Mouse (Mus musculus): ENCODE results near the gene Fam98c. TPM values are rescaled to one million over a fixed set of nuclear protein-coding genes. Genes with fewer than 3 reads are reported as not detected.

Gene Fam98c
- total RNA-seq (2023): 34.2 TPM

DNA sequence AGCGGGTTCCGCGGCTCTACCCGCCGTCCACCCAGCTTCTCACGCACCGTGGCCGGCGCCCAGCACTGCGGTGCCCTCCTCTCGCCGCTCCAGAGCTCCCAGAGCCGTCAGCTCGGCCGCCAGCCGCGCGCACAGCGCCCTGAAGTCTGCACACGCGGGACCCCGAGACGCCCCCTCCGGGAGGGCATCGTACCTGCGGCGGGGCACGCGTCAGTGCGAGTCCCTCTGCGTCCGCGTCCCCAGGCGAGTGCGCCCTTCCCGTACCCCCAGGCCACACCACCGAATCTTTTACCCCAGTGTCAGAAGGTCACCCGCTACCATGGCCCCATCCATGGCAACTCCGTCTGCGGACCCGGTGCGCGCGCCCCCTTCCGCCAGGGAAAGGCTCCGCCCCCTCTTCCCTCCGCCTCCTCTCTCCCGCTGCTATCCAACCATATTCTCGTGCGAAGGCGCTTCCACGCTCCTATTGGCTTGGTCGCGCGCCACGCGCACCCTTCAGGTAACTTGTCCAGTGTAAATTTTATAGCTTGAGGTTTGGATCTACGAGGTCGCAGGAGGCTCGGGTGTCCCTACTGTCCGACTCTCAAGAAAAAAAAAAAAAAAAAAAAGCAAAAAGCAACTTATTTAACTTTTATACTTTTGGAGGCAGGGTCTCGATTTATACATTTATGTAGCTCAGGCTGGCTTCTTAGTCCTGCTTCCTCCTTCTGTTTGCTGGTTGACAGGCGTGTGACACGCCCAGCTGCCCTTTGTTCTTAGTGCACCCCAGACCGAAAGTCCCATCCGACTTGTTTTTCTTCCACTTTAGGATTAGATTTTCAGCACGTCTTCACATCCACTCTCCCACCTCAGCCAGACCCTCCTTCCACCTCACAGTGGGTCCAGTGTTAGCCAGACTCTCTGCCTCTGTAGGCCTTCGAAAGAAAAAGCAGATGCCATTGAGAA lies at the start of gene Fam98c:
Gene Fam98c, minus strand, starts transcription at position 397 of the 945 bp plus-strand sequence.

DNA sequence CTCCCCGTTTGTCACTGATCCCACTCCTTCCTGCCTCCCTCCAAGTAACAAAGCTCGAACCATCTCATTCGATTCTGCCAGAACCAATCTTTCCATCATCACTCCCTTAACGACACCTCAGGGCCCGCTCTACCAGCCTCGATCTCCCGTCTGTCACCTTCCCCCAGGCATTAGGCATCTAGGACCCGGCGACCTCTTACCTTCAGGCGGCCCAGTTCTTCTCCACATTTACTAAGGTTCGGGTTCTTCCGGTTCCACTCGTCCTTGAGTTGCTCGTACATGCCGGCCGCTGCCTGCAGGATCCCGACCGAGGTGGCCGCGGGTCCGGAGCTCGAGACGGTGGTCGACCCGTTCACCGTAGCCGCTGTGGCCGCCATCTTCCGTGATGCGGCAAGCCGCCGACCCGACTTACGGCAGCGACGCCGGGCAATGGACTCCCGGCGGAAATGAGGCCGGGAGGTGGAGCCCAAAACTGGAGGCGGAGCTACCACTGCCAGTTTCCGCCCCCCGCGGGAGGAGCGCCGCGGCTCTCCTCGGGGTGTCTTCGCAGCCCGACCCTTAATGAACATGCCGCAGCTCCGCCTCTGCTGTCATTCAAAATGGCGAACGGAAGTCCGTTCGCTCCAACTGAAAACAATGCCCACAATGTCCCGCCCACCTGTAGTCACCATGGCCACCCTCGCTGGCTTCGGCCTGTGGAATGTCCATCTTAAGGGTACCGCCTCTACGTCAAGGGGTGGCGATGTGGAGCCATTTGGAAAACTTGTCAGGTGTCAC lies 24.2 kb upstream of the Fam98c start, which contains the start of gene Psmd8:
Gene Psmd8, minus strand, starts transcription at position 625 of the 777 bp plus-strand sequence.

GRCm38 (mm10) chr7:29170066-29170754 lies 14.2 kb upstream of the Fam98c start, which contains the start of the genes Ggn and Spred3:
Gene Ggn (plus strand): TSS chr7:29170210.
Gene Spred3 (minus strand): TSS chr7:29170411.

DNA sequence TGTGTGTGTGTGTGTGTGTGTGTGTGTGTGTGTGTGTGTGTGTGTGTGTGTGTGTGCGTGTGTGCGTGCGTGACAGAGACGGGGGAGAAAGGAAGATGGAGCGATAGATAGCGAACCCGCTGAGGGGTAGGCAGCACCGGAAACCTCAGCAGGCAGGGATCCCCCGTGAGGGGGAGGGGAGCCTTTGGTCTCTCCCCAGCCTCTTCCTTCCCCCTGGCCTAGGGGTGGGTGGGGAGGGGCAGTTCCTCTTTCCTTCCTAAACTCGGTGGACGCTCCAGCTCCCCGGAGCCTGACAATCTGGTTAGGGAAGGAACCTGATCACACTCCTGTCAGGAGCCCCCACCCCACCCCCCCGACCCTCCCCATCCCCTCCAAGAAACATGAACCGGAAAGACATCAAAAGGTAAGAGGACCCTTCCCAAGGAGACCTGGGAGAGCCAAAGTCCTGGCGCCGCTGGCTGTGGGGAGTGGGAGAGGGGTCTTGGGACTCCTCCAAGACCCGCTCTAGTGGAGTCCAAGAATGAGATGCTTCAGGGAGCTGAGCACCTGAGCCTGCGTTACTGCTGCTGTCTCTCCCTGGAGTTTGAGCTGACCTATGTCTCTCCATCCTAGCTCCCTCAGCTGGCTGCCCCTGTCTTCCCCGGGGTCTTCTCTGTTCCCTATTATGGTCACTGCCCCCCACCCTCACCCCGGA lies 21.2 kb downstream of the Fam98c start, which contains the start of gene Rasgrp4:
Gene Rasgrp4, plus strand, starts transcription at position 159 of the 694 bp plus-strand sequence.

GRCm38 (mm10) chr7:29124970-29125369 lies 31.1 kb downstream of the Fam98c start, which contains the start of gene Ryr1:
Gene Ryr1 (minus strand): TSS chr7:29125179.

Other genes starting within 250 kb of the Fam98c start
- gene Actn4, start 193.9 kb downstream of the Fam98c start, total RNA-seq (2023): 127 TPM
- 283 TPM for gene Eif3k, start 174.4 kb downstream of the Fam98c start, total RNA-seq (2023)
- 94.9 TPM for gene Map4k1, start 174.2 kb downstream of the Fam98c start, total RNA-seq (2023)
- gene Ryr1, start 31.1 kb downstream of the Fam98c start, total RNA-seq (2023): 0.21 TPM
- gene Rasgrp4, start 21.4 kb downstream of the Fam98c start, total RNA-seq (2023): 3.6 TPM
- gene Ggn, start 14.0 kb upstream of the Fam98c start, total RNA-seq (2023): not detected
- gene Spred3, start 14.2 kb upstream of the Fam98c start, total RNA-seq (2023): 3.3 TPM
- 146 TPM for gene Psmd8, start 24.5 kb upstream of the Fam98c start, total RNA-seq (2023)
- gene Catsperg1, start 57.8 kb upstream of the Fam98c start, total RNA-seq (2023): 0.32 TPM
- gene Kcnk6, start 76.3 kb upstream of the Fam98c start, total RNA-seq (2023): 0.50 TPM
- gene Yif1b, start 82.1 kb upstream of the Fam98c start, total RNA-seq (2023): 21.1 TPM
- gene 2200002D01Rik, start 92.2 kb upstream of the Fam98c start, total RNA-seq (2023): 2.4 TPM
- 60.7 TPM for gene Spint2, start 125.7 kb upstream of the Fam98c start, total RNA-seq (2023)
- 1.0 TPM for gene Ppp1r14a, start 133.1 kb upstream of the Fam98c start, total RNA-seq (2023)
- gene Dpf1, start 147.7 kb upstream of the Fam98c start, total RNA-seq (2023): not detected

All from CD4-positive naive resting alpha-beta T cell, adult 76 days (primary cell).